Mouse (Mus musculus) cortical plate, adult 2 months (tissue): ENCODE data around the gene Mfsd2a.
"Not testable (repeated sequence)": the region's sequence is repeated elsewhere in the genome, so short reads cannot be mapped to it uniquely, and the experiment has no call there.

Source experiments
- CTCF ChIP-seq: fragments of 200-500 bp; IDR thresholded peaks from 2 replicates; pipeline ENCODE4 v1.5.1; 2011; ENCODE audit warnings: mild to moderate bottlenecking, control low read depth, low read length; ENCODE audit not compliant: insufficient read depth; ENCODE audit errors: extremely low read depth
- POLR2A ChIP-seq: fragments of 200-500 bp; IDR thresholded peaks from 2 replicates; pipeline ENCODE4 v1.6.1; 2011; ENCODE audit warnings: mild to moderate bottlenecking, low read length, control low read depth; ENCODE audit not compliant: insufficient read depth; ENCODE audit errors: extremely low read depth

DNA sequence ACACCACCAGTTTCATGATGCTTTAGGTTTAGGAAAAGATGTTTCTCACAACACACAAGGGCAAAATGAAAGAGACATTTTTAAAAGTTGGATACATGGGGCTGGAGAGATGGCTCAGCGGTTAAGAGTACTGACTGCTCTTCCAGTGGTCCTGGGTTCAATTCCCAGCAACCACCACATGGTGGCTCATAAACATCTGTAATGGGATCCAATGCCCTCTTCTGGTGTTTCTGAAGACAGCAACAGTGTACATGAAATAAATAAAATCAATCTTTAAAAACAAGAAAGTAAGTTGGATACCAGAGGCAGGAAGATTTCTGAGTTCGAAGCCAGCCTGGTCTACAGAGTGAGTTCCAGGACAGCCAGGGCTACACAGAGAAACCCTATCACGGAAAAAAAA, 27.0 kb upstream of the Mfsd2a start:
- not testable (repeated sequence) for TF ChIP-seq POLR2A
- peak; percentile 30; the same call in 1 of the 2 replicates for TF ChIP-seq CTCF
